Mouse (Mus musculus): ENCODE measurements at regions not wholly inside any gene's neighbourhood (a gene's known extent, or its start where the extent isn't known, plus 50 kb on each side); places are given as distances from the start of the nearest gene placed in this dataset.
"Not testable (repeated sequence)": the region's sequence is repeated elsewhere in the genome, so short reads cannot be mapped to it uniquely, and the experiment has no call there.

- H3K9me3 ChIP-seq; H3K27ac ChIP-seq; H3K36me3 ChIP-seq; H3K4me2 ChIP-seq; H3K27me3 ChIP-seq; H3K9ac ChIP-seq; H3K4me1 ChIP-seq (replicated peaks); H3K4me3 ChIP-seq; ATAC-seq (ENCODE audit: low FRiP score): not testable (repeated sequence)
- WGBS = 61% methylated on average over 3 of the region's 3 CpGs
Measured at GRCm38 (mm10) chr5:10550115-10550514, 303.8 kb upstream of the Gm5152 start.

- H3K27ac ChIP-seq = no peak overlapping the region
- H3K4me3 ChIP-seq = no peak overlapping the region
- no peaks in the 10 kb centered on the region for H3K27me3 ChIP-seq
- no peak for ATAC-seq (ENCODE audit: low FRiP score)
- WGBS = 56% methylated on average over 5 of the region's 5 CpGs
- H3K4me2 ChIP-seq = no peak overlapping the region
- H3K9ac ChIP-seq = no peak overlapping the region
- no peaks in the 10 kb centered on the region for H3K9me3 ChIP-seq
- H3K36me3 ChIP-seq = no peaks in the 10 kb centered on the region
- H3K4me1 ChIP-seq (replicated peaks) = no peaks in the 10 kb centered on the region
Measured at GRCm38 (mm10) chr5:10562321-10562720, 316.0 kb upstream of the Gm5152 start.

- Histone ChIP-seq H3K9ac (no peak overlapping the region), H3K4me1 (replicated peaks) (no peaks in the 10 kb centered on the region), H3K4me2 (no peak overlapping the region), H3K36me3 (no peaks in the 10 kb centered on the region), H3K9me3 (no peaks in the 10 kb centered on the region), H3K4me3 (no peak overlapping the region), H3K27me3 (no peaks in the 10 kb centered on the region), H3K27ac (no peak overlapping the region)
- WGBS = 29% methylated on average over 1 of the region's 1 CpGs
- peak; percentile 73; the same call in 1 of the 2 replicates for ATAC-seq (ENCODE audit: low FRiP score)
Measured at GRCm38 (mm10) chr5:10592392-10592791, 346.1 kb upstream of the Gm5152 start.

- Histone ChIP-seq H3K4me3 (no peak overlapping the region), H3K9ac (no peak overlapping the region), H3K4me1 (replicated peaks) (no peaks in the 10 kb centered on the region), H3K4me2 (no peak overlapping the region), H3K36me3 (no peaks in the 10 kb centered on the region), H3K27me3 (no peaks in the 10 kb centered on the region), H3K9me3 (no peaks in the 10 kb centered on the region), H3K27ac (no peak overlapping the region)
- ATAC-seq (ENCODE audit: low FRiP score) = no peak
- 89% methylated on average over 5 of the region's 5 CpGs for WGBS
Measured at GRCm38 (mm10) chr5:10600774-10601173, 346.8 kb upstream of the Gm8871 start.

GRCm38 (mm10) chr5:10633176-10633575 lies 314.4 kb upstream of the Gm8871 start:
- Histone ChIP-seq H3K4me1 (replicated peaks) (no peaks in the 10 kb centered on the region), H3K9ac (no peak overlapping the region), H3K9me3 (no peaks in the 10 kb centered on the region), H3K27ac (no peak overlapping the region), H3K27me3 (no peaks in the 10 kb centered on the region), H3K4me3 (no peak overlapping the region), H3K4me2 (no peak overlapping the region), H3K36me3 (no peaks in the 10 kb centered on the region)
- 39% methylated on average over 1 of the region's 1 CpGs for WGBS
- no peak for ATAC-seq (ENCODE audit: low FRiP score)

GRCm38 (mm10) chr5:10648075-10648474 lies 299.5 kb upstream of the Gm8871 start:
- WGBS = 39% methylated on average over 4 of the region's 4 CpGs

GRCm38 (mm10) chr5:10663301-10663700 lies 284.3 kb upstream of the Gm8871 start:
- Histone ChIP-seq H3K9me3 (no peaks in the 10 kb centered on the region), H3K36me3 (no peaks in the 10 kb centered on the region), H3K9ac (no peak overlapping the region), H3K4me1 (replicated peaks) (no peaks in the 10 kb centered on the region), H3K4me3 (no peak overlapping the region), H3K4me2 (no peak overlapping the region), H3K27ac (no peak overlapping the region), H3K27me3 (no peaks in the 10 kb centered on the region)
- no peak for ATAC-seq (ENCODE audit: low FRiP score)
- WGBS = 86% methylated on average over 4 of the region's 4 CpGs

More at GRCm38 (mm10) chr5:10648075-10648474, 299.5 kb upstream of the Gm8871 start:
- Histone ChIP-seq H3K36me3 (no peaks in the 10 kb centered on the region), H3K9ac (no peak overlapping the region), H3K9me3 (0 out of 2 replicates have a peak, but pooled peaks cover 5% of the 10 kb centered on the region), H3K4me1 (replicated peaks) (no peaks in the 10 kb centered on the region), H3K4me2 (no peak overlapping the region), H3K4me3 (no peak overlapping the region), H3K27ac (no peak overlapping the region), H3K27me3 (no peaks in the 10 kb centered on the region)
- ATAC-seq (ENCODE audit: low FRiP score) = no peak

- Histone ChIP-seq H3K36me3 (no peaks in the 10 kb centered on the region), H3K9me3 (no peaks in the 10 kb centered on the region), H3K9ac (no peak overlapping the region), H3K27ac (no peak overlapping the region), H3K4me3 (no peak overlapping the region), H3K4me2 (no peak overlapping the region), H3K4me1 (replicated peaks) (no peaks in the 10 kb centered on the region), H3K27me3 (no peaks in the 10 kb centered on the region)
- no peak for ATAC-seq (ENCODE audit: low FRiP score)
- 43% methylated on average over 1 of the region's 1 CpGs for WGBS
Measured at GRCm38 (mm10) chr5:10674199-10674598, 273.4 kb upstream of the Gm8871 start.

GRCm38 (mm10) chr5:10685519-10685918 lies 262.1 kb upstream of the Gm8871 start:
- no peak overlapping the region for H3K27ac ChIP-seq
- WGBS = 85% methylated on average over 4 of the region's 4 CpGs
- H3K27me3 ChIP-seq = no peaks in the 10 kb centered on the region
- no peak for ATAC-seq (ENCODE audit: low FRiP score)
- no peaks in the 10 kb centered on the region for H3K4me1 ChIP-seq (replicated peaks)
- H3K9me3 ChIP-seq = no peaks in the 10 kb centered on the region
- no peaks in the 10 kb centered on the region for H3K36me3 ChIP-seq
- H3K4me3 ChIP-seq = no peak overlapping the region
- H3K4me2 ChIP-seq = no peak overlapping the region
- H3K9ac ChIP-seq = no peak overlapping the region

GRCm38 (mm10) chr5:10727056-10727455 lies 220.5 kb upstream of the Gm8871 start:
- H3K9me3 ChIP-seq = no peaks in the 10 kb centered on the region
- no peak overlapping the region for H3K9ac ChIP-seq
- no peak overlapping the region for H3K27ac ChIP-seq
- ATAC-seq (ENCODE audit: low FRiP score) = no peak
- no peaks in the 10 kb centered on the region for H3K36me3 ChIP-seq
- H3K27me3 ChIP-seq = no peaks in the 10 kb centered on the region
- no peak overlapping the region for H3K4me2 ChIP-seq
- no peaks in the 10 kb centered on the region for H3K4me1 ChIP-seq (replicated peaks)
- no peak overlapping the region for H3K4me3 ChIP-seq

GRCm38 (mm10) chr5:10749546-10749945 lies 198.1 kb upstream of the Gm8871 start:
- Histone ChIP-seq H3K9me3 (no peaks in the 10 kb centered on the region), H3K36me3 (no peaks in the 10 kb centered on the region), H3K4me3 (no peak overlapping the region), H3K27ac (no peak overlapping the region), H3K4me2 (no peak overlapping the region), H3K27me3 (no peaks in the 10 kb centered on the region), H3K9ac (no peak overlapping the region), H3K4me1 (replicated peaks) (no peaks in the 10 kb centered on the region)
- no peak for ATAC-seq (ENCODE audit: low FRiP score)
- 56% methylated on average over 1 of the region's 1 CpGs for WGBS

- Histone ChIP-seq H3K27ac (no peak overlapping the region), H3K36me3 (no peaks in the 10 kb centered on the region), H3K4me3 (no peak overlapping the region), H3K9ac (no peak overlapping the region), H3K4me1 (replicated peaks) (no peaks in the 10 kb centered on the region), H3K27me3 (no peaks in the 10 kb centered on the region), H3K4me2 (no peak overlapping the region), H3K9me3 (no peaks in the 10 kb centered on the region)
- no peak for ATAC-seq (ENCODE audit: low FRiP score)
- 94% methylated on average over 1 of the region's 1 CpGs for WGBS
Measured at GRCm38 (mm10) chr5:10767469-10767868, 180.1 kb upstream of the Gm8871 start.

All from hindbrain, embryonic 13.5 days (tissue).